Mouse (Mus musculus) megakaryocyte-erythroid progenitor cell, adult 5 weeks (primary cell): Measurements from ENCODE around the gene St8sia1. TPM values are rescaled to one million over a fixed set of nuclear protein-coding genes. Genes with fewer than 3 reads are reported as not detected.

Source experiments
- polyA plus RNA-seq: library from polyadenylated mRNA; stranded (reverse); fragments of >175 nt; gene quantifications from 2 replicates; pipeline ENCODE4 v1.2.3, GENCODE M21; 2012

St8sia1 gene
- polyA plus RNA-seq: 0.06 TPM in 2 replicates

DNA sequence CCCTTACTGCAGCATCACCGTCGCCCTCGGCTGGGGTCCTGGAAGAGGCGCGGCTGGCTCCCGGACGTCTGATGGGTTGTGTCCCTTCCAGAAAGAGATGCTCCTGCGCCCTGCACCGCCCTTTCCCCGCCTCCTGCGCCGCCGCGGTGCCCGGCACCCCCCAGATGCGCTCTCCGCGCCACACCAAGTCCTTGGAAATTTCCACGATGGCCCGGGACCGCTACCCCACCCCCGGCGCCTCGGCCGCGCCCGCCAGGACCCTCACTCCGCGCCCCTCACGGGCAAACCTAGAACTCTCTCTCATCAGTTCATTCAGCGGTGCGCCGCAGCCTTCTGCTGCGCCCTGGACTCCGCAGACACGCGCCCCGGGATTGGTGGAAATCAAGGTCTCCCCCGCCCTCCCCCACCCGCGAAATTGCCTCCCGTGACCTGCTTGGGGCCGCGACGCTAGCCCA lies at the start of gene St8sia1:
Gene St8sia1 (minus strand): TSS at position 377 of the 455 bp plus-strand sequence.

GRCm38 (mm10) chr6:142804402-142804801 lies 159.8 kb downstream of the St8sia1 start, which contains the start of gene Sult6b2:
Gene Sult6b2 (minus strand): TSS chr6:142804502.

Other genes with a start within 250 kb of the St8sia1 start
- 33.3 and 36.6 TPM in 2 replicates for gene Cmas, start 207.8 kb downstream of the St8sia1 start, polyA plus RNA-seq
- not detected in 2 replicates for gene Sult6b2, start 159.9 kb downstream of the St8sia1 start, polyA plus RNA-seq
- 24.1 and 25.0 TPM in 2 replicates for gene C2cd5, start 135.7 kb upstream of the St8sia1 start, polyA plus RNA-seq
- 16.6 and 20.0 TPM in 2 replicates for gene Etnk1, start 202.8 kb upstream of the St8sia1 start, polyA plus RNA-seq